Mouse (Mus musculus) spleen, adult 2 months (tissue): ENCODE measurements around the gene Tsga10. TPM values are rescaled to one million over a fixed set of nuclear protein-coding genes. Genes with fewer than 3 reads are reported as not detected.
"Not testable (repeated sequence)": the region's sequence is repeated elsewhere in the genome, so short reads cannot be mapped to it uniquely, and the experiment has no call there.

ENCODE experiments used
- DNase-seq, 2 experiments: peaks; one replicate each; pipeline versions ENCODE4 v3.0.0 to v3.0.0-alpha.2; 2012 to 2021; ENCODE audit warnings: low spot score in 2 of 2, low read depth in 1 of 2
- H3K27ac ChIP-seq: fragments of 200-500 bp; 2 replicates; pipeline ENCODE4 v1.5.1; 2012; ENCODE audit warnings: low read length, inconsistent platforms; ENCODE audit not compliant: insufficient read depth
- H3K27me3 ChIP-seq: fragments of 200-500 bp; 2 replicates; pipeline ENCODE4 v1.6.1; 2012; ENCODE audit warnings: mild to moderate bottlenecking, moderate library complexity, low read length, inconsistent platforms; ENCODE audit not compliant: control insufficient read depth, insufficient read depth
- H3K36me3 ChIP-seq: fragments of 200-500 bp; 2 replicates; pipeline ENCODE4 v1.6.1; 2012; ENCODE audit warnings: mild to moderate bottlenecking, low read length, inconsistent platforms; ENCODE audit not compliant: control insufficient read depth, insufficient read depth
- H3K4me1 ChIP-seq: fragments of 200-500 bp; 2 replicates; pipeline ENCODE4 v1.6.1; 2011; ENCODE audit warnings: inconsistent platforms; ENCODE audit not compliant: control insufficient read depth, insufficient read depth, insufficient read length
- H3K4me3 ChIP-seq: fragments of 200-500 bp; 2 replicates; pipeline ENCODE4 v1.5.1; 2011; ENCODE audit warnings: mild to moderate bottlenecking, inconsistent platforms; ENCODE audit not compliant: insufficient read depth, insufficient read length; ENCODE audit errors: extremely low read depth
- CTCF ChIP-seq: fragments of 200-500 bp; IDR thresholded peaks from 2 replicates; pipeline ENCODE4 v1.5.1; 2011; ENCODE audit warnings: mild to moderate bottlenecking, inconsistent platforms; ENCODE audit not compliant: insufficient read depth, insufficient read length, insufficient replicate concordance; ENCODE audit errors: extremely low read depth
- POLR2A ChIP-seq: fragments of 200-500 bp; IDR thresholded peaks from 2 replicates; pipeline ENCODE4 v1.6.1; 2011; ENCODE audit warnings: low read depth, low read length, inconsistent platforms
- WGBS: fragments of 180-500 bp; shearing (Covaris S2); methylation state at CpG from one replicate; pipeline ENCODE4 v1.1.7; 2018; 5-methylcytosine and 5-hydroxymethylcytosine counted together
- polyA plus RNA-seq: library from polyadenylated mRNA; depleted of rRNA; stranded (reverse); fragments of >200 nt; gene quantifications from 2 replicates; pipeline ENCODE4 v1.2.3, GENCODE M21; 2012; rRNA removed

Gene Tsga10
- polyA plus RNA-seq, 1 experiment = 0.35 TPM

DNA sequence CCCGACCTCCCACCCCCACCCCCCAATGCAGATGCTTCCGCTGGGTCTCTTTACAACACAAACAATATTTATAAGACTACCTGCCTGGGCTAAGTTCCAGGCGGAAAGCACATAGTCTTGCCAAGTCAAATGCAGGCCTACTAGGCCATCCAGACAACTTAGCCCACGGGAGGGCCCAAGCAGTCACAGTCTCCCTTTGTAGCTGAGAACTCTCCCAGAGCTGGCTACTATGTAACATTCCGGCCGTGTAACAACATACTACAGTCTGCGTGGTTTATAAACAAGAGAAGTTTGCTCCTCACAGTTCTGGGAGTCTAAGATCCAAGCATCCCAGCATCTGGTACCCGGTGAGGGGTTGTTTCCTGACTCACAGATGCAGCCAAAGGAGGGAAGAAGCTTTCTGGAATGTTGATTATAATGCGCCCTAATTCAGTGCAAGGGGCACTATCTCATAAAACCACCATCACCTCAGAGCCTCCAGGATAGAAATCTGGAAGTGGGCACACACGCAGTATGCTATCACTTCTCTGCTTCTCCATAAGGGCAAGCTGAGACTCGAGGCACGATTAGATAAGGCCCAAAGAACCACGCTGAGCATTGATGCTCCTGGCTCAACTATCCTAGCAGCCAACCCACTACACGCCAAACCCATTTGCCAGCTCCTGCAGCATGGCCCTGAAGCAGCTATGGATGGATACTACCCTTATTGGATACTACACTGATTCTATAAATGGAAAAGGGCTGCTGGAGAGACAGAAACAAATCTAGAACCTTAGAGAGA is 148.6 kb downstream of the Tsga10 start:
- DNase-seq = no peak
- H3K4me1 ChIP-seq = peaks cover 6% of the 10 kb centered on the region
- H3K36me3 ChIP-seq = no peaks in the 10 kb centered on the region
- 81% methylated on average over 14 of the region's 14 CpGs for WGBS
- H3K4me3 ChIP-seq = no peak overlapping the region
- TF ChIP-seq CTCF = no peak
- no peak overlapping the region for H3K27ac ChIP-seq
- peaks cover 13% of the 10 kb centered on the region for H3K27me3 ChIP-seq

GRCm38 (mm10) chr1:37712357-37712737 is 153.9 kb downstream of the Tsga10 start:
- H3K36me3 ChIP-seq, H3K4me3 ChIP-seq, H3K4me1 ChIP-seq, H3K27me3 ChIP-seq, H3K27ac ChIP-seq, DNase-seq: not testable (repeated sequence)
- WGBS = 61% methylated on average over 4 of the region's 4 CpGs

DNA sequence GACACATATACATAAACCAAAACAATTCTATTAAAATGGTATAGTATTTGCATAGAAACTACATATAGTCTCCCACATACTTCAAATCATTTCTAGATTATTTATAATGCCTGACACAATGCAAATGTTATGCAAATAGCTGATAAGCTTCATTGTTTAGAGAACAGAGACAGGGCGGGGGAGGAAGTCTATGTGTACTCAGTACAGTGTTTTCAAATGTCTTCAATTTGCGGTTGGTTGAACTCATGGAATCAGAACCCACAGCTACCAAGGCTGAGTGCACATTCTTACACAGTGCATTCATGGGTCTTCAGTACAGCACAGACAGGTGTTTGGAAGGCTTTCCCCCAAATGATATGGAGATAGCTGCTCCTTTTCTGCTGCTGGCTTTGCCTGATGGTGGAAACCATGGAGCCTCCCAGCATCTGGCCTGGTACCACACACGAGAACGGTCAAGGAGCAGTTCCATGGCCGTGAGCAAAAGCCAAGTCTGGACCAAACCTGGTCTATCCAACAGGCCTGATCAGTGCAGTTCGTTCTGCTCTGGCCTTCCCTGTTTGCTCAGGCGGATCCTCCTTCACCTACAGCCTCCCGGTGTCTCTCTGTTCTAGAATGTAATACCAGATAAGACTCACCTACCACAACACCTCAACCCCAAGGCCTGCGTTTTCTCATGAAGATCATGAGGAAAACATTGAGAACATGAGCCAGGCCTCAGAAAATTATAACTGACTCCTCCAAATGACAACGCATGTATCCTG is 154.5 kb downstream of the Tsga10 start:
- H3K27ac ChIP-seq = no peak overlapping the region

GRCm38 (mm10) chr1:37711082-37711481 is 155.1 kb downstream of the Tsga10 start:
- Histone ChIP-seq H3K4me1 (no peaks in the 10 kb centered on the region), H3K4me3 (no peak overlapping the region), H3K27ac (no peak overlapping the region), H3K36me3 (no peaks in the 10 kb centered on the region), H3K27me3 (no peaks in the 10 kb centered on the region)
- WGBS = 91% methylated on average over 5 of the region's 5 CpGs
- TF ChIP-seq CTCF (no peak), POLR2A (no peak)
- DNase-seq = no peak

More for the DNA sequence above, 154.5 kb downstream of the Tsga10 start:
- no peak for DNase-seq
- Histone ChIP-seq H3K4me3 (no peak overlapping the region), H3K36me3 (no peaks in the 10 kb centered on the region), H3K27me3 (no peaks in the 10 kb centered on the region), H3K4me1 (no peaks in the 10 kb centered on the region)
- 90% methylated on average over 10 of the region's 10 CpGs for WGBS
- no peak for TF ChIP-seq POLR2A
- no peak for TF ChIP-seq CTCF

- Histone ChIP-seq H3K4me1 (no peaks in the 10 kb centered on the region), H3K27ac (no peak overlapping the region), H3K4me3 (no peak overlapping the region), H3K27me3 (no peaks in the 10 kb centered on the region), H3K36me3 (no peaks in the 10 kb centered on the region)
- no peak for TF ChIP-seq CTCF
- TF ChIP-seq POLR2A = no peak
- DNase-seq = no peak
- WGBS = 55% methylated on average over 8 of the region's 8 CpGs
These were observed 156.5 kb downstream of the Tsga10 start for GRCm38 (mm10) chr1:37709736-37710135.

DNA sequence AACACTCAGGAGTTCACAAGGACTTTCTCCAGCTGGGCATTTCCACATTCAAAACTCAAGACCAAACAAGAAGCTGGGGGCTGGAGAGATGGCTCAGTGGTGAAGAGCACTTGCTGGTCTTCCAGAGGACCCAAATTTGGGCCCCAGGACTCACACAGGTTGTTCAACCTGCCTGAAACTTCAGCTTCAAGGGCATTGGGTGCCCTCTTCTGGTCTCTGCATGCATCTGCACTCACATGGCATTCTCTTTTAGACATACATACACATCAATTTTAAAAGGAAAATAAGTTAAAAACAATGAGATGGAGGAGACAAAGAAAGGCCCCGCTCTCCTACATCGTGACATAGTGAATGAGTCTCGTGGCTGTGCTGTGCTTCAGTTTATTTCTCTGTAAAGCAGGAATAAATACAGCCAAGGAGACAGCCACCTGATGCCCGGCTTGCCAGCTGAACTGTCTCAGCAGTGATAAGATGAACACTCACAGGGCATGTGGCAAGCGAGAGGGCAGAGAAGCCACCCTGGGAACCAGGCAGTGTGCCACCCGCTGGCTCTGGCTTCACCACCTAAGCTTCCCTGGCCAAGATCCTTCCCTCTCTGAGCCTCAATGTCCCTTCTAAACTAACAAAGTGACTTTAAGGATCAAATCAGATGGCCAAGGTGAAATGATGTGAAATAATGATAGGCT is 157.8 kb downstream of the Tsga10 start:
- Histone ChIP-seq H3K4me3 (no peak overlapping the region), H3K27ac (no peak overlapping the region), H3K27me3 (no peaks in the 10 kb centered on the region), H3K4me1 (no peaks in the 10 kb centered on the region), H3K36me3 (no peaks in the 10 kb centered on the region)
- 86% methylated on average over 6 of the region's 6 CpGs for WGBS
- DNase-seq = no peak
- TF ChIP-seq POLR2A (no peak), CTCF (no peak)

Other genes with a start within 250 kb of the Tsga10 start
- gene 2010300C02Rik, start 146.3 kb downstream of the Tsga10 start, polyA plus RNA-seq = 0.96 and 1.0 TPM in 2 replicates
- 0.58 and 0.80 TPM in 2 replicates for gene Lipt1, start 5.3 kb upstream of the Tsga10 start, polyA plus RNA-seq
- gene Mitd1, start 24.0 kb upstream of the Tsga10 start, polyA plus RNA-seq = 5.6 TPM in 2 replicates
- gene Mrpl30, start 24.0 kb upstream of the Tsga10 start, polyA plus RNA-seq = 18.2 and 22.6 TPM in 2 replicates
- not detected in 2 replicates for gene Lyg2, start 50.1 kb upstream of the Tsga10 start, polyA plus RNA-seq
- gene Lyg1, start 91.3 kb upstream of the Tsga10 start, polyA plus RNA-seq = not detected in 2 replicates
- gene Txndc9, start 131.5 kb upstream of the Tsga10 start, polyA plus RNA-seq = 4.6 and 4.9 TPM in 2 replicates
- 2.2 and 4.0 TPM in 2 replicates for gene Eif5b, start 131.6 kb upstream of the Tsga10 start, polyA plus RNA-seq